Comparison of ENCODE assay signal across 8 mouse cellular contexts in the genomic region with DNA sequence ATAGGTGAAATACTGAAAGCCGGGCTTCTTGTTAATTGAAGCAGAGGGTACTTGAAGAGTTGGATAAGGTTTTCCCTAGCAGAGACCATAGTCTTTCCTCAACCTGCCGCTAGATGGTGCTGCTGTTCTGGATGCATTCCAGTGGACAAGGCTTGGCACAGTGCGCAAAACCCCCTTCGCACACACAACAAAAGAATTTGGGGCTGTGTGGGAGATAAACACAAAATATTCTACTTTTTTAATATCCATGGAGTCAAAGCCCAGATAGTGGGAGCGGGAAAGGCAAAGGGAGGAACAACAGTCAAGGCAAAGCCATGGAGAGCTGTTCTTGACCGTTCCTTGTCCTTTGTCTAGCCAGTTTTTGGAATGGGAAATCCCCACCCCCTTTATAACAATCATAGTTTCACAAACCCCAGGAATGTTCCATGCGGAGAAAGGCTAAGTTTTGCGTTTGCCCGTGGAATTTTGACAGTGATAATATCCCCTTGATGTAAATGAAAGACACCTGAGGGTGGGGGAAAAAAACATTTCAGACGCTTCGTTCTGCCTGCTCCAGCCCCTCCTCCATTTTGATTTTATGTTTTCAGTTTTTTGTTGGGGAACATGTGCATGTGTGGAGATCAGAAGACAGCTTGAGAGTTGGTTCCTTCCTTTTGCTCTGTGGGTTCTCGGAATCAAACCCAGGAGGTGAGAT. TPM values are rescaled to one million over a fixed set of nuclear protein-coding genes. Genes with fewer than 3 reads are reported as not detected.
DNase-seq lines count a peak whose midpoint lies in the region; ATAC-seq and TF ChIP-seq lines count a peak whose summit lies in the region.

No protein-coding gene starts in this region.

- peak; percentile 86 for TF ChIP-seq CTCF in ES-Bruce4 (IDR thresholded peaks at IDR 0.05; ENCODE audit: low read depth, low read length)
- TF ChIP-seq CTCF in layer of hippocampus, adult 2 months (conservative IDR thresholded peaks at IDR 0.05) = peak; percentile 94
- peak; percentile 96 for TF ChIP-seq CTCF in lung, embryonic 14.5 days (IDR thresholded peaks at IDR 0.05; ENCODE audit: low read depth)
- peak; percentile 29; the same call in 1 of the 2 replicates for TF ChIP-seq CTCF in thymus, adult 2 months (IDR thresholded peaks at IDR 0.05; ENCODE audit: borderline replicate concordance, control insufficient read depth, extremely low read depth, insufficient read depth, low read length, poor library complexity)

- H3K9ac ChIP-seq in ES-Bruce4 (ENCODE audit: low read depth, poor library complexity, severe bottlenecking) = peak overlapping the region; percentile 85
- peak overlapping the region; percentile 52 for H3K9ac ChIP-seq in forebrain, embryonic 15.5 days (replicated peaks)
- H3K9ac ChIP-seq in lung, embryonic 14.5 days = peak overlapping the region; percentile 47

- no peaks in the 10 kb centered on the region for H3K27me3 ChIP-seq in ES-Bruce4 (ENCODE audit: control insufficient read depth, insufficient read depth, low read length, poor library complexity, severe bottlenecking)
- H3K27me3 ChIP-seq in forebrain, embryonic 15.5 days = no peaks in the 10 kb centered on the region
- H3K27me3 ChIP-seq in lung, embryonic 14.5 days (ENCODE audit: insufficient read depth, low read length) = no peaks in the 10 kb centered on the region
- no peaks in the 10 kb centered on the region for H3K27me3 ChIP-seq in thymus, adult 2 months (ENCODE audit: control insufficient read depth, insufficient read depth, low read length)

- TF ChIP-seq EP300 in ES-Bruce4 (IDR thresholded peaks at IDR 0.05; ENCODE audit: insufficient read depth, low read depth, low read length) = no peak

- peak overlapping the region; percentile 96 for H3K4me2 ChIP-seq in forebrain, embryonic 15.5 days (replicated peaks)
- H3K4me2 ChIP-seq in lung, embryonic 14.5 days = peak overlapping the region; percentile 95

- H3K9me3 ChIP-seq in ES-Bruce4 (replicated peaks; ENCODE audit: control insufficient read depth, insufficient read depth, low read length, poor library complexity, severe bottlenecking) = no peaks in the 10 kb centered on the region
- H3K9me3 ChIP-seq in forebrain, embryonic 15.5 days = no peaks in the 10 kb centered on the region
- no peaks in the 10 kb centered on the region for H3K9me3 ChIP-seq in lung, embryonic 14.5 days (ENCODE audit: low read depth, low read length)

- DNase-seq in cerebellum, adult 11-12 months = peak; percentile 82
- DNase-seq in heart, postnatal 36 days = peak; percentile 94 to 95
- peak; percentile 87 to 92 for DNase-seq in layer of hippocampus, adult 2 months (ENCODE audit: low spot score in 2 of 2)
- peak; percentile 98 for DNase-seq in lung, embryonic 14.5 days
- DNase-seq in ovary, adult 18-20 months (ENCODE audit: low spot score) = peak; percentile 78
- peak; percentile 88 for DNase-seq in thymus, adult 2 months

- peaks cover 24% of the 10 kb centered on the region for H3K36me3 ChIP-seq in ES-Bruce4 (ENCODE audit: control insufficient read depth, insufficient read depth, low read length, poor library complexity, severe bottlenecking)
- peaks cover 12% of the 10 kb centered on the region for H3K36me3 ChIP-seq in forebrain, embryonic 15.5 days
- H3K36me3 ChIP-seq in lung, embryonic 14.5 days (ENCODE audit: insufficient read depth) = peaks cover 26% of the 10 kb centered on the region
- peaks cover 7% of the 10 kb centered on the region for H3K36me3 ChIP-seq in thymus, adult 2 months (ENCODE audit: control insufficient read depth, insufficient read depth, low read length)

- intact Hi-C loops in heart, postnatal 36 days (cut with DNase I) = loop anchor here (1.0 to 5.0 kb wide), 5 partner anchors 14 to 194 kb away; a partner anchor contains a TSS

- 14% methylated on average over 12 of the region's 12 CpGs for WGBS in forebrain, embryonic 15.5 days
- 11% methylated on average over 12 of the region's 12 CpGs for WGBS in lung, embryonic 14.5 days
- WGBS in thymus, adult 2 months = 34% methylated on average over 12 of the region's 12 CpGs

- peak overlapping the region; percentile 71 for H3K4me3 ChIP-seq in ES-Bruce4 (ENCODE audit: low read depth, low read length)
- H3K4me3 ChIP-seq in forebrain, embryonic 15.5 days = peak overlapping the region; percentile 78
- peak overlapping the region; percentile 44 for H3K4me3 ChIP-seq in layer of hippocampus, adult 2 months
- H3K4me3 ChIP-seq in lung, embryonic 14.5 days (ENCODE audit: low read depth, low read length) = peak overlapping the region; percentile 87
- H3K4me3 ChIP-seq in thymus, adult 2 months (ENCODE audit: control insufficient read depth, insufficient read depth, low read length) = no peak overlapping the region

- H3K27ac ChIP-seq in ES-Bruce4 (ENCODE audit: insufficient read depth, low read length) = peak overlapping the region; percentile 65; the same call in 1 of the 2 replicates
- peak overlapping the region; percentile 92 for H3K27ac ChIP-seq in forebrain, embryonic 15.5 days (replicated peaks)
- H3K27ac ChIP-seq in layer of hippocampus, adult 2 months = peak overlapping the region; percentile 95
- peak overlapping the region; percentile 96 for H3K27ac ChIP-seq in lung, embryonic 14.5 days (ENCODE audit: low read depth)
- H3K27ac ChIP-seq in thymus, adult 2 months (ENCODE audit: control insufficient read depth, insufficient read depth, low read length) = no peak overlapping the region

- no peaks in the 10 kb centered on the region for H3K4me1 ChIP-seq in ES-Bruce4 (ENCODE audit: control insufficient read depth, insufficient read depth, low read length)
- H3K4me1 ChIP-seq in forebrain, embryonic 15.5 days = peaks cover 59% of the 10 kb centered on the region
- H3K4me1 ChIP-seq in lung, embryonic 14.5 days (ENCODE audit: insufficient read depth) = peaks cover 18% of the 10 kb centered on the region
- peaks cover 6% of the 10 kb centered on the region for H3K4me1 ChIP-seq in thymus, adult 2 months (replicated peaks; ENCODE audit: control insufficient read depth, insufficient read depth, low read length)

- ATAC-seq in forebrain, embryonic 15.5 days (replicated peaks) = peak; percentile 55
- ATAC-seq in lung, embryonic 14.5 days (ENCODE audit: insufficient read depth) = 0 out of 2 replicates have a peak, but pooled peaks have one; percentile 39

- no peak for TF ChIP-seq POLR2A in ES-Bruce4 (IDR thresholded peaks at IDR 0.05; ENCODE audit: insufficient read depth, low read length)
- TF ChIP-seq POLR2A in thymus, adult 2 months (IDR thresholded peaks at IDR 0.05; ENCODE audit: control insufficient read depth, extremely low read depth, insufficient read depth, low read length, poor library complexity) = no peak

RNA-seq across cellular contexts. Expression of a gene that starts 1.1 kb away (rescaled TPM):
- 198 and 221 TPM in 2 replicates for polyA plus RNA-seq in ES-Bruce4 (2011; ENCODE audit: insufficient read depth, insufficient read length, low read depth, missing spikeins)
- polyA plus RNA-seq in forebrain, embryonic 15.5 days (2015; fragmentation: Nextera tagmentation; extraction: Ambion mirVana) = 89.2 and 102 TPM in 2 replicates
- 10 to 100 TPM; 30.4 to 31.8 TPM for total RNA-seq in heart, postnatal 36 days (2021)
- 100 to 1,000 TPM; 108 to 132 TPM for total RNA-seq in layer of hippocampus, adult 2 months (2021)
- polyA plus RNA-seq in lung, embryonic 14.5 days (2014; fragmentation: Nextera tagmentation; extraction: Ambion mirVana) = 78.7 and 95.0 TPM in 2 replicates
- 83.3 and 89.1 TPM in 2 replicates for polyA plus RNA-seq in thymus, adult 2 months (2012; rRNA removed)

RNA-seq across cellular contexts. Expression of a gene that starts 2.6 kb away (rescaled TPM):
- 1.3 and 2.9 TPM in 2 replicates for polyA plus RNA-seq in ES-Bruce4 (2011; ENCODE audit: insufficient read depth, insufficient read length, low read depth, missing spikeins)
- 0.38 TPM in 1 of 2 replicates, not detected in the other for polyA plus RNA-seq in forebrain, embryonic 15.5 days (2015; fragmentation: Nextera tagmentation; extraction: Ambion mirVana)
- total RNA-seq in heart, postnatal 36 days (2021) = 1 to 10 TPM; 1.4 to 2.4 TPM
- 1 to 10 TPM; 2.1 to 2.5 TPM for total RNA-seq in layer of hippocampus, adult 2 months (2021)
- 0.64 and 0.93 TPM in 2 replicates for polyA plus RNA-seq in lung, embryonic 14.5 days (2014; fragmentation: Nextera tagmentation; extraction: Ambion mirVana)
- 2.2 and 3.0 TPM in 2 replicates for polyA plus RNA-seq in thymus, adult 2 months (2012; rRNA removed)

RNA-seq across cellular contexts. Expression of a gene that starts 10.8 kb away (rescaled TPM):
- 1,464 and 1,502 TPM in 2 replicates for polyA plus RNA-seq in ES-Bruce4 (2011; ENCODE audit: insufficient read depth, insufficient read length, low read depth, missing spikeins)
- 547 and 583 TPM in 2 replicates for polyA plus RNA-seq in forebrain, embryonic 15.5 days (2015; fragmentation: Nextera tagmentation; extraction: Ambion mirVana)
- total RNA-seq in heart, postnatal 36 days (2021) = 100 to 1,000 TPM; 188 to 222 TPM
- 100 to 1,000 TPM; 342 to 344 TPM for total RNA-seq in layer of hippocampus, adult 2 months (2021)
- 695 and 712 TPM in 2 replicates for polyA plus RNA-seq in lung, embryonic 14.5 days (2014; fragmentation: Nextera tagmentation; extraction: Ambion mirVana)
- 669 and 722 TPM in 2 replicates for polyA plus RNA-seq in thymus, adult 2 months (2012; rRNA removed)

RNA-seq across cellular contexts. Expression of a gene that starts 12.7 kb away (rescaled TPM):
- polyA plus RNA-seq in ES-Bruce4 (2011; ENCODE audit: insufficient read depth, insufficient read length, low read depth, missing spikeins) = 3.4 and 4.1 TPM in 2 replicates
- 1.6 TPM in 2 replicates for polyA plus RNA-seq in forebrain, embryonic 15.5 days (2015; fragmentation: Nextera tagmentation; extraction: Ambion mirVana)
- 10 to 100 TPM; 16.3 to 21.0 TPM for total RNA-seq in heart, postnatal 36 days (2021)
- total RNA-seq in layer of hippocampus, adult 2 months (2021) = 1 to 10 TPM; 8.9 to 9.6 TPM
- 10.0 and 11.6 TPM in 2 replicates for polyA plus RNA-seq in lung, embryonic 14.5 days (2014; fragmentation: Nextera tagmentation; extraction: Ambion mirVana)
- 12.2 and 16.3 TPM in 2 replicates for polyA plus RNA-seq in thymus, adult 2 months (2012; rRNA removed)

RNA-seq across cellular contexts. Expression of a gene that starts 12.9 kb away (rescaled TPM):
- polyA plus RNA-seq in ES-Bruce4 (2011; ENCODE audit: insufficient read depth, insufficient read length, low read depth, missing spikeins) = 1.9 and 3.6 TPM in 2 replicates
- 1.0 and 1.1 TPM in 2 replicates for polyA plus RNA-seq in forebrain, embryonic 15.5 days (2015; fragmentation: Nextera tagmentation; extraction: Ambion mirVana)
- 1 to 10 TPM; 4.4 to 4.6 TPM for total RNA-seq in heart, postnatal 36 days (2021)
- total RNA-seq in layer of hippocampus, adult 2 months (2021) = 1 to 10 TPM; 1.6 to 2.2 TPM
- 4.4 and 5.3 TPM in 2 replicates for polyA plus RNA-seq in lung, embryonic 14.5 days (2014; fragmentation: Nextera tagmentation; extraction: Ambion mirVana)
- polyA plus RNA-seq in thymus, adult 2 months (2012; rRNA removed) = 2.7 and 3.4 TPM in 2 replicates

Comparison
In these comparisons a context has a peak if more than half of its experiments do, and no peak if none do; other contexts are left out.
1. CTCF ChIP-seq: peak in every context shown above with its lines; median percentile 96 in lung, embryonic 14.5 days; 94 in layer of hippocampus, adult 2 months; 86 in ES-Bruce4; 29 in thymus, adult 2 months.